Mouse (Mus musculus) hindbrain, postnatal 0 days (tissue): Measurements from ENCODE around the gene Zfp143. TPM values are rescaled to one million over a fixed set of nuclear protein-coding genes. Genes with fewer than 3 reads are reported as not detected.

Source experiments
- ATAC-seq: fragments of 200-750 bp; cut with Nextera tagmentation; 2 replicates; pipeline ENCODE4 v1.8.0; 2017; ENCODE audit warnings: mild to moderate bottlenecking, moderate TSS enrichment, moderate library complexity
- DNase-seq: peaks from one replicate; pipeline ENCODE4 v3.0.0-alpha.2; 2015; ENCODE audit warnings: low spot score
- H3K27ac ChIP-seq: fragments of 300-500 bp; sonication (generic); 2 replicates; pipeline ENCODE4 v1.5.1; 2014; ENCODE audit warnings: mild to moderate bottlenecking
- H3K27me3 ChIP-seq: fragments of 300-500 bp; sonication (generic); 2 replicates; pipeline ENCODE4 v1.6.1; 2014; ENCODE audit warnings: low read length, mixed read lengths; ENCODE audit not compliant: insufficient read depth
- H3K36me3 ChIP-seq: fragments of 300-500 bp; sonication (generic); 2 replicates; pipeline ENCODE4 v1.6.1; 2014; ENCODE audit warnings: low read length, mixed read lengths; ENCODE audit not compliant: insufficient read depth
- H3K4me1 ChIP-seq: fragments of 300-500 bp; sonication (generic); 2 replicates; pipeline ENCODE4 v1.6.1; 2014; ENCODE audit warnings: antibody characterized with exemption, low read length, mixed read lengths; ENCODE audit not compliant: insufficient read depth
- H3K4me2 ChIP-seq: fragments of 300-500 bp; sonication (generic); 2 replicates; pipeline ENCODE4 v1.6.1; 2014; ENCODE audit warnings: low read depth, mild to moderate bottlenecking, low read length, moderate library complexity, mixed read lengths
- H3K4me3 ChIP-seq: fragments of 300-500 bp; sonication (generic); 2 replicates; pipeline ENCODE4 v1.5.1; 2014; ENCODE audit warnings: low read length
- H3K9ac ChIP-seq: fragments of 300-500 bp; sonication (generic); replicated peaks from 2 replicates; pipeline ENCODE4 v1.6.1; 2014; ENCODE audit warnings: mild to moderate bottlenecking, low read length, moderate library complexity, mixed read lengths
- H3K9me3 ChIP-seq: fragments of 300-500 bp; sonication (generic); 2 replicates; pipeline ENCODE4 v1.6.1; 2016; ENCODE audit warnings: low read length, mixed read lengths
- CTCF ChIP-seq: IDR thresholded peaks from 2 replicates; pipeline ENCODE4 v1.5.1; 2016; ENCODE audit warnings: antibody characterized with exemption, control low read depth, low read depth
- WGBS: fragments of 180-500 bp; shearing (Covaris S2); extraction: QIAGEN DNeasy Blood & Tissue Kit; methylation state at CpG from one replicate; pipeline ENCODE4 v1.1.7; 2014; 5-methylcytosine and 5-hydroxymethylcytosine counted together
- polyA plus RNA-seq: library from polyadenylated mRNA; unstranded; fragments of >200 nt; fragmentation: Nextera tagmentation; extraction: Ambion mirVana; gene quantifications from 2 replicates; pipeline ENCODE4 v1.2.1, GENCODE M21; 2015
- total RNA-seq: library from RNA; depleted of rRNA; stranded (reverse); fragments of >200 nt; gene quantifications from 2 replicates; pipeline ENCODE4 v1.2.3, GENCODE M21; 2014

The Zfp143 gene
- total and polyA plus RNA-seq, 2 experiments from 2014 or later: 6.2 to 17.1 TPM

DNA sequence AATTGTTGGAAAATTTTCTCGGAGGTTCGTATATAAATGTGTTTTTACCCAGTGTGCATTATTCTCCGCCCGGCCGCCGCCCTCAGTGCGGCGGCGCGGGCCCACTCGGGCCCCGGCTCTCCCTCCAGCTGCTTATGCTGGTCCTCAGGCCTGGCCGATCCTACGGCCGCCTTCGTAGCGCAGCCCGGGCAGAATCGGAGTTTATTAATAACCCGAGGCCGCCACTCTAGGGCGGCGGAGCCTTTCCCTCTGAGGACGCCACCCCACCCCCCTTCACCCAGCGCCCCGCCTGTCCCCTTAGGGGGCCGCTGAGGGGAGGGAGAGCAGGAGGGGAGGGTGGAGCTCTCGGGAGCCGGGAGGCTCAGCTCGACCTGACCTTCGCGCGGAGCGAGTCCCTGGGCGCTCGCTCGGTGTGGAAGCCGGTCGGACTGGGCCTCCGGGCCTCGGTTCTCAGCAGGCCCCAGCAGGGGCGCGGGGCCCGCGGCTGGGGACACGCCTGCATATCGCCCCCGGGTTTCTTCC, 796 bp downstream of the Zfp143 start:
- peaks cover 5% of the 10 kb centered on the region for H3K4me1 ChIP-seq
- H3K27me3 ChIP-seq: no peaks in the 10 kb centered on the region
- TF ChIP-seq CTCF: no peak
- peak overlapping the region; percentile 100 for H3K27ac ChIP-seq
- no peaks in the 10 kb centered on the region; the same call in 1 of the 2 replicates for H3K36me3 ChIP-seq
- peak overlapping the region; percentile 64 for H3K4me2 ChIP-seq
- peak overlapping the region; percentile 98 for H3K9ac ChIP-seq
- no peak for ATAC-seq
- peak overlapping the region; percentile 69 for H3K4me3 ChIP-seq
- no peaks in the 10 kb centered on the region for H3K9me3 ChIP-seq
- DNase-seq: peak; percentile 87
- under 1% methylated on average over 44 of the region's 48 CpGs for WGBS

DNA sequence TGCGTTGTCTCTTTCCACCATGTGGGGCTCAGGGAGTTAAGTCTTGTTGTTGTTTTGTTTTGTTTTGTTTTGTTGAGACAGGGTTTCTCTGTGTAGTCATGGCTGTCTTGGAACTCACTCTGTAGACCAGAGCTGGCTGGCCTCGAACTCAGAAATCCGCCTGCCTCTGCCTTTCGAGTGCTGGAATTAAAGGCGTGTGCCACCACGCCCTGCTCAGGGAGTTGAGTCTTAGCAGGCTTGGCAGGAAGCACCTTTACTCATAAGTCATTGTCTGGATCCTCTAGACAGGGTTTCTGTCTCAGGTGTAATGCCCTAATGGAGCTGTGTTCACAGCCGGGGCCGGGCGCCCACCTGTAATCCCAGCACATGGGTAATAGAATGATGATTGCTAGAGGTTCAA, 2.7 kb downstream of the Zfp143 start:
- no peak for TF ChIP-seq CTCF
- Histone ChIP-seq H3K9me3 (no peaks in the 10 kb centered on the region), H3K27me3 (no peaks in the 10 kb centered on the region), H3K9ac (no peak overlapping the region), H3K27ac (no peak overlapping the region), H3K4me1 (peaks cover 5% of the 10 kb centered on the region), H3K36me3 (no peaks in the 10 kb centered on the region), H3K4me2 (no peak overlapping the region), H3K4me3 (no peak overlapping the region)
- DNase-seq (no peak), ATAC-seq (no peak)
- 98% methylated on average over 9 of the region's 9 CpGs for WGBS

DNA sequence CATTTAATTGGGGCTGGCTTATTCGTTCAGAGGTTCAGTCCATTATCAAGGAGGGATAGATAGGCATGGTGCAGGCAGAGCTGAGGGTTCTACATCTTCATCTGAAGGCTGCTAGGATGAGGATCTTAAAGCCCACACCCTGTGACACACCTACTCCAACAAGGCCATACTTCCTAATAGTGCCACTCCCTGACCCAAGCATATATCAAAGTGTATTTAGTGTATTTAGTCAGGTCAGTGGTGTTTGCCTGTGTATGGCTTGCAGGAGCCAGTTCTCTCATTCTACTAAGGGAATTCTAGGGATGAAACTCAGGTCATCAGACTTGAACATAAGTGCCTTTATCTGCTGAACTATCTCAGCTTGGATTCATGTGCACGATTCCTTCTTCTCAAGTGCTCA, 8.1 kb downstream of the Zfp143 start:
- H3K27me3 ChIP-seq: no peaks in the 10 kb centered on the region
- H3K4me2 ChIP-seq: no peak overlapping the region
- H3K4me3 ChIP-seq: no peak overlapping the region
- ATAC-seq (no peak), DNase-seq (no peak)
- no peak overlapping the region for H3K9ac ChIP-seq
- WGBS: 91% methylated on average over 2 of the region's 2 CpGs
- H3K9me3 ChIP-seq: no peaks in the 10 kb centered on the region
- no peaks in the 10 kb centered on the region for H3K4me1 ChIP-seq
- H3K27ac ChIP-seq: no peak overlapping the region
- H3K36me3 ChIP-seq: peaks cover 12% of the 10 kb centered on the region
- no peak for TF ChIP-seq CTCF

DNA sequence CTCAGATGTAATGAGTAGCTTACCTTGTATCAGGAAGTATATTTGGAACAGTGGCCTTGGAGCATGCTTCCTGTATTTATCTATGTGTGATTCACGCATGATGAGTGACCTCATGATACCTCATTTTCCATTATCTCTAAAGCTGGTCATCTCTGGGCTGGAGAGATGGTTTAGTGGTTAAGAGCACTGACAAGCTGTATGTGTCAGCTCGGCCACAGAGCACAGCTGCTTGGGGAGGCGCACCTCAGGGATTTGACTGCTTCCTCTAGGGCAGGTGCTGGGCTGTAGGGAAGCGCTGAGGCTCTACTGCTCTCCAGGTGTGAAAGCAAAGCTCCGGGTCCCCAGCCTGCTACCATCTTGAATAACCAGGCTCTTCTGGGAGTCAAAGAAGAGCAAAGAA, 17.2 kb downstream of the Zfp143 start:
- Histone ChIP-seq H3K4me3 (no peak overlapping the region), H3K9ac (no peak overlapping the region), H3K4me2 (no peak overlapping the region), H3K27me3 (no peaks in the 10 kb centered on the region), H3K4me1 (no peaks in the 10 kb centered on the region), H3K36me3 (peaks cover 56% of the 10 kb centered on the region), H3K9me3 (no peaks in the 10 kb centered on the region), H3K27ac (no peak overlapping the region)
- no peak for TF ChIP-seq CTCF
- no peak for DNase-seq
- WGBS: 95% methylated on average over 5 of the region's 5 CpGs
- no peak for ATAC-seq

DNA sequence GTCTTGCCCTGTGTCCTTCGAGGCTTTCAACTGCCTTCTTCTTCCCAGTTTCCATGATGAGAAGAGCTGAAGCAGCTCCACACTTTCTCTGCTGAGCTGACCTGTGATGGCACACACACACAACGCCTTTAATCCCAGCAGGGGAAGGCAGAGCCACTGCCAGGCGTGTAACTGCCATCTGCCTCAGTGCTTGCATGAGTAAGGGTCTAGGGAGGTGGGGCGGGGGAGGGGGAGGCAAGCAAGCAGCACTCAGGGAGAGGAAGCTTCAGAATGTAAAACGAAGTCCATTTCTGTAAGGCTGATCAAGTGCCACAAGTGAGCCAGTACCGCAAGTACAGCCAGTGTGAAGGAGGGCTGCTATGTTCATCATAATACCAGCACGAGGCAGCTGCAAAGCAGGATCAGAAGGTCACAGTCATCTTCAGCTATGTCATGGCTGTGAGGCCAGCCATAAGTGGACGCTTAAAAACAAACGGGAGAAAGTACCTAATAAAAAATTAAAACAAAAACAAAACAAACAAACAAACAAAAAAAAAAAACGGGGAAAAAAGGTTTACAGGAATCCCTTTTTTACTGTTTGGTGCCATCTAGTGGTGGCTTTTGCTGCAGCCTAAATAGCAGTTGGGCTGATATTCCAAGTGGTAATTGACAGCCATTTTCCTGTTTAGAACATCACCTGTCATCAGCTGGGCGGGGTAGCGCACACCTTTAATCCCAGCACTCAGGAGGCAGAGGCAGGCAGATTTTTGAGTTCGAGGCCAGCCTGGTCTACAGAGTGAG, 22.6 kb downstream of the Zfp143 start:
- H3K4me2 ChIP-seq: no peak overlapping the region
- H3K9me3 ChIP-seq: no peaks in the 10 kb centered on the region
- peak overlapping the region; percentile 74 for H3K27ac ChIP-seq
- WGBS: 54% methylated on average over 13 of the region's 13 CpGs
- peaks cover 31% of the 10 kb centered on the region for H3K36me3 ChIP-seq
- TF ChIP-seq CTCF: peak; percentile 79
- H3K4me1 ChIP-seq: no peaks in the 10 kb centered on the region
- peak; percentile 72 for ATAC-seq
- H3K4me3 ChIP-seq: no peak overlapping the region
- no peaks in the 10 kb centered on the region for H3K27me3 ChIP-seq
- peak overlapping the region; percentile 21; the same call in 1 of the 2 replicates for H3K9ac ChIP-seq
- DNase-seq: peak; percentile 92

DNA sequence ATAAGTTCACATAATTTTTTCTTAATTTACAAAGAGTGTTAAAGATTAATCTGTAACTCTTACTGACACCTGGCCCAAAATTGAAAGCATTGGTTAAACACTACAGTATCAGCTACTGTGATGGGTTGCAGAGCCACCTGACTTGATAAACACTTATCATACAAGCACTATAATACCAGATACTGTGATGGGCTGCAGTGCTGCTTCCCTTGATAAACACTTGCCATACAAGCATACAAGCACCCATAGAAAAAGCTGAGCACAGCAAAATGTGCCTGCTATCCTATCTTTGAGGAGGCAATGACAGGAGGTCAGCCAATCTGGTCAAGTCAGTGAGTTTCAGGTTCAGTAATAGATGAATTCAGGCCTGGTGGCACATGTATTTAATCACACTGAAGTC, 24.2 kb downstream of the Zfp143 start:
- H3K27me3 ChIP-seq: no peaks in the 10 kb centered on the region
- peaks cover 18% of the 10 kb centered on the region; the same call in 1 of the 2 replicates for H3K36me3 ChIP-seq
- H3K4me1 ChIP-seq: no peaks in the 10 kb centered on the region
- TF ChIP-seq CTCF: no peak
- H3K4me3 ChIP-seq: no peak overlapping the region
- ATAC-seq (no peak), DNase-seq (no peak)
- H3K9ac ChIP-seq: no peak overlapping the region
- H3K4me2 ChIP-seq: no peak overlapping the region
- H3K27ac ChIP-seq: no peak overlapping the region
- H3K9me3 ChIP-seq: no peaks in the 10 kb centered on the region

DNA sequence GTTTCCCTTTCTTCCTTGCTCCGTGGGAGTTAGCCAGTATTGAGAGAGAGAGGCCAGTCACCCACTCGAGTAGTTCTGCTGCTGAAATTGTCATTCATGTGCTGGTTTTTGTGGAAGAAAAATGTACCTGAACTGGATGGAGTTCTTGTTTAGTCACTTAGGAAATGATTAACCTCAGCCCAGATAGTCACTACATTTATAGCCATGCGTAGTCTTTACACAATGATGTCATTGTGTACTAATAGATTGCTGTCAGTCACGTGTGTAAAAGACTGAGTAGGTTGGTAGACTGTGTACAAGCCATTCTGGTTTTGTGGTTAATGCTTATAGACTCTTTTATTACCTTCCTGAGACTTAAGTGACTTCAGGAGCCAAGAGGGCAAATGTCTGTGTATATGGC, 26.9 kb downstream of the Zfp143 start:
- no peak for ATAC-seq
- H3K4me1 ChIP-seq: no peaks in the 10 kb centered on the region
- no peaks in the 10 kb centered on the region for H3K9me3 ChIP-seq
- no peak overlapping the region for H3K9ac ChIP-seq
- DNase-seq: no peak
- H3K4me2 ChIP-seq: no peak overlapping the region
- 85% methylated on average over 4 of the region's 4 CpGs for WGBS
- no peak overlapping the region for H3K4me3 ChIP-seq
- TF ChIP-seq CTCF: no peak
- H3K27ac ChIP-seq: no peak overlapping the region
- peaks cover 21% of the 10 kb centered on the region; the same call in 1 of the 2 replicates for H3K36me3 ChIP-seq
- H3K27me3 ChIP-seq: no peaks in the 10 kb centered on the region
